Mouse (Mus musculus): ENCODE results near the gene Nos1ap. TPM values are rescaled to one million over a fixed set of nuclear protein-coding genes. Genes with fewer than 3 reads are reported as not detected.
A peak's percentile ranks its signal among the peaks of the same experiment; 100 is the strongest.

Nos1ap gene
- polyA plus RNA-seq, 1 experiment from 2014 or later: 13.0 TPM

- Histone ChIP-seq H3K9ac (replicated peaks; ENCODE audit: low read length) (no peak within 1 kb of the TSS), H3K4me2 (ENCODE audit: low read length) (no peak within 1 kb of the TSS), H3K9me3 (ENCODE audit: control insufficient read depth, low read length) (no peaks in the 10 kb centered on the region), H3K27ac (replicated peaks; ENCODE audit: low read depth, low read length) (no peak within 1 kb of the TSS), H3K4me3 (replicated peaks; ENCODE audit: low read depth, low read length) (no peak within 1 kb of the TSS), H3K36me3 (ENCODE audit: control insufficient read depth, insufficient read depth, low read length) (no peaks in the 10 kb centered on the region), H3K4me1 (ENCODE audit: control insufficient read depth, insufficient read depth, low read length) (no peaks in the 10 kb centered on the region), H3K27me3 (ENCODE audit: control insufficient read depth, insufficient read depth, low read length) (no peaks in the 10 kb centered on the region)
- ATAC-seq (ENCODE audit: low FRiP score, low TSS enrichment): no peak
- no peak for DNase-seq
- 93% methylated on average over 2 of the region's 3 CpGs for WGBS
Measured at GRCm38 (mm10) chr1:170277016-170277415, 312.6 kb downstream of the Nos1ap start, which contains the start of gene Sh2d1b1. Gene Sh2d1b1, plus strand, starts transcription at chr1:170277320.

- H3K9ac ChIP-seq (replicated peaks; ENCODE audit: low read length): no peak overlapping the region
- H3K9me3 ChIP-seq (ENCODE audit: control insufficient read depth, low read length): no peaks in the 10 kb centered on the region
- H3K36me3 ChIP-seq (ENCODE audit: control insufficient read depth, insufficient read depth, low read length): no peaks in the 10 kb centered on the region
- no peak overlapping the region for H3K4me3 ChIP-seq (replicated peaks; ENCODE audit: low read depth, low read length)
- H3K4me1 ChIP-seq (ENCODE audit: control insufficient read depth, insufficient read depth, low read length): no peaks in the 10 kb centered on the region
- ATAC-seq (ENCODE audit: low FRiP score, low TSS enrichment) (no peak), DNase-seq (no peak)
- no peak overlapping the region for H3K4me2 ChIP-seq (ENCODE audit: low read length)
- H3K27ac ChIP-seq (replicated peaks; ENCODE audit: low read depth, low read length): no peak overlapping the region
- no peaks in the 10 kb centered on the region for H3K27me3 ChIP-seq (ENCODE audit: control insufficient read depth, insufficient read depth, low read length)
Measured at GRCm38 (mm10) chr1:170273252-170273651, 316.4 kb downstream of the Nos1ap start.

- DNase-seq: no peak
- no peak overlapping the region for H3K9ac ChIP-seq (replicated peaks; ENCODE audit: low read length)
- H3K4me3 ChIP-seq (replicated peaks; ENCODE audit: low read depth, low read length): no peak overlapping the region
- no peak overlapping the region for H3K27ac ChIP-seq (replicated peaks; ENCODE audit: low read depth, low read length)
- no peaks in the 10 kb centered on the region for H3K36me3 ChIP-seq (ENCODE audit: control insufficient read depth, insufficient read depth, low read length)
- H3K9me3 ChIP-seq (ENCODE audit: control insufficient read depth, low read length): peaks cover 3% of the 10 kb centered on the region; the same call in 1 of the 2 replicates
- no peak overlapping the region for H3K4me2 ChIP-seq (ENCODE audit: low read length)
- no peak for ATAC-seq (ENCODE audit: low FRiP score, low TSS enrichment)
- WGBS: 90% methylated on average over 4 of the region's 4 CpGs
- H3K27me3 ChIP-seq (ENCODE audit: control insufficient read depth, insufficient read depth, low read length): no peaks in the 10 kb centered on the region
- H3K4me1 ChIP-seq (ENCODE audit: control insufficient read depth, insufficient read depth, low read length): no peaks in the 10 kb centered on the region
Measured at GRCm38 (mm10) chr1:170270696-170271095, 319.0 kb downstream of the Nos1ap start.

- Histone ChIP-seq H3K4me3 (replicated peaks; ENCODE audit: low read depth, low read length) (no peak overlapping the region), H3K9ac (replicated peaks; ENCODE audit: low read length) (no peak overlapping the region), H3K4me2 (ENCODE audit: low read length) (no peak overlapping the region), H3K27ac (replicated peaks; ENCODE audit: low read depth, low read length) (no peak overlapping the region), H3K9me3 (ENCODE audit: control insufficient read depth, low read length) (peaks cover 3% of the 10 kb centered on the region; the same call in 1 of the 2 replicates), H3K36me3 (ENCODE audit: control insufficient read depth, insufficient read depth, low read length) (no peaks in the 10 kb centered on the region), H3K27me3 (ENCODE audit: control insufficient read depth, insufficient read depth, low read length) (no peaks in the 10 kb centered on the region), H3K4me1 (ENCODE audit: control insufficient read depth, insufficient read depth, low read length) (no peaks in the 10 kb centered on the region)
- WGBS: 85% methylated on average over 6 of the region's 6 CpGs
- DNase-seq (no peak), ATAC-seq (ENCODE audit: low FRiP score, low TSS enrichment) (no peak)
Measured at GRCm38 (mm10) chr1:170270281-170270680, 319.4 kb downstream of the Nos1ap start.

GRCm38 (mm10) chr1:170255560-170255910, 334.1 kb downstream of the Nos1ap start:
- WGBS: 2% methylated on average over 28 of the region's 32 CpGs

GRCm38 (mm10) chr1:170254893-170255559, 334.6 kb downstream of the Nos1ap start:
- Histone ChIP-seq H3K4me2 (ENCODE audit: low read length) (peak overlapping the region; percentile 78), H3K9me3 (ENCODE audit: control insufficient read depth, low read length) (no peaks in the 10 kb centered on the region), H3K4me1 (ENCODE audit: control insufficient read depth, insufficient read depth, low read length) (peaks cover 3% of the 10 kb centered on the region; the same call in 1 of the 2 replicates), H3K36me3 (ENCODE audit: control insufficient read depth, insufficient read depth, low read length) (no peaks in the 10 kb centered on the region), H3K4me3 (replicated peaks; ENCODE audit: low read depth, low read length) (peak overlapping the region; percentile 73), H3K27ac (replicated peaks; ENCODE audit: low read depth, low read length) (peak overlapping the region; percentile 26; the same call in 1 of the 2 replicates), H3K9ac (replicated peaks; ENCODE audit: low read length) (peak overlapping the region; percentile 80), H3K27me3 (ENCODE audit: control insufficient read depth, insufficient read depth, low read length) (0 out of 2 replicates have a peak, but pooled peaks cover 9% of the 10 kb centered on the region)
- peak; percentile 85 for ATAC-seq (ENCODE audit: low FRiP score, low TSS enrichment)
- no peak for DNase-seq
- WGBS: 26% methylated on average over 29 of the region's 30 CpGs

More at GRCm38 (mm10) chr1:170255560-170255910, 334.1 kb downstream of the Nos1ap start:
- Histone ChIP-seq H3K27me3 (ENCODE audit: control insufficient read depth, insufficient read depth, low read length) (0 out of 2 replicates have a peak, but pooled peaks cover 9% of the 10 kb centered on the region), H3K4me1 (ENCODE audit: control insufficient read depth, insufficient read depth, low read length) (peaks cover 3% of the 10 kb centered on the region; the same call in 1 of the 2 replicates), H3K9me3 (ENCODE audit: control insufficient read depth, low read length) (no peaks in the 10 kb centered on the region), H3K9ac (replicated peaks; ENCODE audit: low read length) (peak overlapping the region; percentile 80), H3K27ac (replicated peaks; ENCODE audit: low read depth, low read length) (peak overlapping the region; percentile 26; the same call in 1 of the 2 replicates), H3K36me3 (ENCODE audit: control insufficient read depth, insufficient read depth, low read length) (no peaks in the 10 kb centered on the region), H3K4me2 (ENCODE audit: low read length) (peak overlapping the region; percentile 78), H3K4me3 (replicated peaks; ENCODE audit: low read depth, low read length) (peak overlapping the region; percentile 73)
- ATAC-seq (ENCODE audit: low FRiP score, low TSS enrichment) (peak; percentile 99), DNase-seq (peak; percentile 94)

Other genes with a start within 250 kb of the Nos1ap start
- gene Olfml2b, start 54.7 kb upstream of the Nos1ap start, polyA plus RNA-seq (2014; fragmentation: Nextera tagmentation; extraction: Ambion mirVana): 3.0 and 3.7 TPM in 2 replicates